Mouse (Mus musculus) olfactory bulb, adult 2 months (tissue): ENCODE data around the gene Cntn5.

Experiments
- CTCF ChIP-seq: fragments of 200-500 bp; IDR thresholded peaks from 2 replicates; pipeline ENCODE4 v1.5.1; 2012; ENCODE audit warnings: low read depth, mild to moderate bottlenecking, low read length, moderate library complexity; ENCODE audit not compliant: insufficient read depth
- POLR2A ChIP-seq: fragments of 200-500 bp; IDR thresholded peaks from 2 replicates; pipeline ENCODE4 v1.6.1; 2012; ENCODE audit warnings: mild to moderate bottlenecking, low read depth, low read length, moderate library complexity; ENCODE audit not compliant: insufficient read depth

- TF ChIP-seq CTCF (no peak), POLR2A (no peak)
Observed at GRCm38 (mm10) chr9:9647361-9647760, 1257.2 kb downstream of the Cntn5 start.
